Mouse (Mus musculus): ENCODE results near the gene Eda.
"Not testable (repeated sequence)": the region's sequence is repeated elsewhere in the genome, so short reads cannot be mapped to it uniquely, and the experiment has no call there.

Gene Eda

GRCm38 (mm10) chrX:100409245-100409644 is 433.8 kb downstream of the Eda start:
- no peak for DNase-seq (ENCODE audit: low spot score in 2 of 2)

DNA sequence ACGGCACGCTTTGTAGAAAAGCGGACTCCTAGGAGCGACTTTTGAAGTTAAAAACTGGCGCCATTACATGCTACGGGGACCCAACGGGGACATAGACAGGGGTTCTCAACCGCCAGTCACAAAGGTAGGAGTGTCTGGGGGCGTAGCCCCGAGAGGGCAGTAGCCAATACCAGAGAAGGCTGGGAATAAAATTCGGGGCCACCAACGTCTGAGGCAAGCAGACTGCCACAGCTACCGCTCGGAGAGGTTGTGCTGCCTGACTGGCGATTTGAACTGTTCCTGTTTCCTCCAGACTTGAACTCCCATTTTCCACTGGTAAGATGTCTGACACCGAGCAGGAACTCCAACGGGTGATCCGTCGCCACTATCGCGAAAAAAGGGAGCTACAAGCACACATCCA is 453.3 kb downstream of the Eda start, which contains the start of gene Otud6a:
Gene Otud6a, plus strand, starts transcription at position 321 of the 400 bp plus-strand sequence.
- no peak for DNase-seq (ENCODE audit: low spot score in 2 of 2)

DNA sequence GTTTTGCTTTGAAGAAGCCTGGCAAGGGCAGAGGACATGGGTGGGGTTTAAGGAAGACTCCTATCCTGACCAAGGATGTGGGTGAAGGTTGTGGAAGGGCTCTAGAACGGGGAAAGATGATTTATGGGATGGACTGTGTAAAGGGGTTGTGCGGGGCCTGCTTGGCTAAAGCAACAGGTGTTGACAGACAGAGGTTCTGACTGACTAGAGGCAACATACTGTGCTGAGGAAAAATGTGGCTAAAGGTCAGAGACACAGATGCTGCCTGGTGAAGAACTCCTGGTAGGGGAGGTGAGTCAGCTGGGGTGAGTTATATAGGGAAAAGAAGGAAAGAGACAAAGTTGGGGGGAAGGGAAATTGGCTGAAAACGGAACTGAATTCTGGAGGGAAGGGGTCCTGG is 456.9 kb downstream of the Eda start:
- no peak for DNase-seq (ENCODE audit: low spot score in 2 of 2)

GRCm38 (mm10) chrX:100442617-100443016 is 467.2 kb downstream of the Eda start, which contains the start of gene Awat2:
Gene Awat2, minus strand, starts transcription at chrX:100442717.
- not testable (repeated sequence) for DNase-seq (ENCODE audit: low spot score in 2 of 2)

DNA sequence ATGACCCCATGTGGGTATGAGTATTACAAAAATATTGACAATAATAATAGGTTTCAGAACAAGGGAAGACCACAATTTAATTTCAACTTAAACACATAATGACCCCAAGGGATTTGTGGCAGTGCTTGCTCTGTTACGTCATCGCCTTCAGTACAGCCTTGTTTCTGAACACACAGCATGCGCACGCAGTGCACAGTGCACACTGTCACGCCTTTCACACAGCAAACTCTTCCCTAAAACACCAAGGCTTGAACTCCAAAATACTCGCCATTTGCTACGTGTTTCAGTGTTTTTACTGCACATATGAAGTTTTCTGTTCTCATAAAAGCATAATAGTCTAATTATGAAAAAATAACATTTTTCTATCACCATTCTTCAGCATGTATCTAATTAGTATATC is 468.1 kb downstream of the Eda start:
- DNase-seq (ENCODE audit: low spot score in 2 of 2) = no peak

All from right cerebral cortex, postnatal 36 days (tissue).